Mouse (Mus musculus): ENCODE measurements at regions not wholly inside any gene's neighbourhood (a gene's known extent, or its start where the extent isn't known, plus 50 kb on each side); places are given as distances from the start of the nearest gene placed in this dataset.

- intact Hi-C loops (cut with DNase I) = no loop called here
Observed at GRCm38 (mm10) chr8:100796628-100797027, 1380.4 kb upstream of the Cdh8 start.

- intact Hi-C loops (cut with DNase I) = no loop called here
Observed at GRCm38 (mm10) chr8:100793951-100794350, 1377.7 kb upstream of the Cdh8 start.

- intact Hi-C loops (cut with DNase I) = no loop called here
Observed at GRCm38 (mm10) chr8:100790592-100791141, 1374.4 kb upstream of the Cdh8 start.

GRCm38 (mm10) chr8:100788132-100788531 is 1371.9 kb upstream of the Cdh8 start:
- intact Hi-C loops (cut with DNase I) = no loop called here

- intact Hi-C loops (cut with DNase I) = loop anchor here (10.0 kb wide), 1 partner anchor 1168 kb away; no protein-coding TSS in a partner anchor
Observed at GRCm38 (mm10) chr8:100772742-100773370, 1356.6 kb upstream of the Cdh8 start.

GRCm38 (mm10) chr8:100769617-100770016 is 1353.3 kb upstream of the Cdh8 start:
- intact Hi-C loops (cut with DNase I) = loop anchor here (10.0 kb wide), 1 partner anchor 1165 kb away; no protein-coding TSS in a partner anchor

- intact Hi-C loops (cut with DNase I) = no loop called here
Observed at GRCm38 (mm10) chr8:100733927-100734326, 1317.7 kb upstream of the Cdh8 start.

GRCm38 (mm10) chr8:100702365-100702764 is 1286.1 kb upstream of the Cdh8 start:
- intact Hi-C loops (cut with DNase I) = no loop called here

- intact Hi-C loops (cut with DNase I) = no loop called here
Observed at GRCm38 (mm10) chr8:100695043-100695442, 1278.8 kb upstream of the Cdh8 start.

GRCm38 (mm10) chr8:100678580-100678979 is 1262.3 kb upstream of the Cdh8 start:
- intact Hi-C loops (cut with DNase I) = no loop called here

All from adrenal gland (tissue).